Mouse (Mus musculus) spleen, embryonic (tissue): ENCODE measurements around the gene Adamtsl1.

Experiments
- CTCF ChIA-PET: fragments of 350-600 bp; sonication (Branson Sonifier 250); formaldehyde crosslinking; loops from one replicate; lab custom pipeline; 2022; lab: Charles Lee

The Adamtsl1 gene

GRCm38 (mm10) chr4:86045876-86046275 lies 531.9 kb downstream of the Adamtsl1 start:
- CTCF ChIA-PET: no interaction called here

DNA sequence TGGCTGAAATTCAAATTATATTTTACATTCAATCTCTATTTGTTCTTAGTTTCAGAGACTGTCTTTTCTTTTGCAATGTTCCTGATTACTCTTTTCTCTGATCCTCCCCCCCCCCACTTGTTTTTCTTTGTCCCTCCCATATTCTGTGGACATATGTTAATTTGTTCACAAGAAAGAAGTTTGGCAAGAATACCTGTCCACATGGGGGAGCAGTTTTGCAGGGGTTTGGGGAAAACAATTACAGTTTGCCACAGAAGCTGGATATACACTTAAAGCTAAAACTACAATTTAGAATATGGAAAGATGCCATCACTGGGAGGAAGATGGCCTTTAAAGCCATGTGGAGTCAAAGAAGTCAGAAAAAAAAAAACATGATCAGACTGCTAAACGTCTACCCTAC lies 532.9 kb downstream of the Adamtsl1 start:
- CTCF ChIA-PET: no interaction called here

DNA sequence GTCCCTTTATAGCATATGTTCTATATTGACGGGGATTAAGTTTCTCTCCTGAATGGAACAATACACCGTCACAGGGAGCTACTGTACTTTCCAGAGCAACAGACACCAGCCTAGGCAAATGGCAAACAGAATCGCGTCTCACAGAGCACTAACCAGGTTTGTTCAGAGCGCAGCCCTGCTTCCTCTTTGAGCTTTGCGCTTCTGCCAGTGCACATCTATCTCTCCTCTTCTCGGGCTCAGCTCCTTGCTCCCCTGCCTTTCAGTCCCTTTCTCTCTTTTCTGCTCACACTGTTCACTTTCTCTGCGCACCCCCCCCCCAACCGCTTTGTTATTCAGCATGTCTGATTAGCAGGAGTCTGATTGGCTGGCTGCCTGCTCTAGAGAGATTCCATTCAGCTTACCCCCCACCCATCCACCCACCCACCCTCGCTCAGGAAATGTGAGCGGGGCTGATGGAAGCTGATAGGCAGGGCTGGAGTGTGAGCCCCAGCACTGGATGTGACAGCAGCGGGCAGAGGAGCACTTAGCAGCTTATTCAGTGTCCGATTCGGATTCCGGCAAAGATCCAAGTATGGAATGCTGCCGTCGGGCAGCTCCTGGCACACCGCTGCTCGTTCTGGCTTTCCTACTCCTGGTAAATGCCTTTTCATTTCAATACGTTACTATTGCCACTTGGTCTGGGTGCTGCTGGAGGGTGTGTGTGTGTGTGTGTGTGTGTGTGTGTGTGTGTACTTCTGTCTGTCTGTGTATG lies 539.7 kb downstream of the Adamtsl1 start:
- CTCF ChIA-PET: no interaction called here

- CTCF ChIA-PET: no interaction called here
These were observed 546.6 kb downstream of the Adamtsl1 start for GRCm38 (mm10) chr4:86060614-86061013.

DNA sequence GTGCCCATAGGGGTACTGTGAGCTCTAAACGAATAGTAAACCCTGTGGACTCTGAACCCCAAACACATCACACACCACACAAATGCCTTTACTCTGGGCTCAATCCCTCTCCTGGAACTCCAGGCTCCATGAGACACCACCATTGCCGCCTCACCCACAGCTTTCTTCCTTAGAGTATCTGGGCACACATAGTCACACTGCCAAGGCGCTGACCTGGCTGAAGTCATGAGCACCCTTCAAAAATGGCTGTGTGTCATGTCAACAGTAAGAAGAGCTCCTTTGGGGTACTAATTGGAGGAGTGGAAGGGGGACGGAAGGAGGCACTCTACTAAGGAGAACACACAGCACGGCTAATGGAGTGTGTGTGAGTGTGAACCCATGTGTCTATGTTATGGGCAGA lies 554.4 kb downstream of the Adamtsl1 start:
- CTCF ChIA-PET: no interaction called here

- CTCF ChIA-PET: no interaction called here
These were observed 555.1 kb downstream of the Adamtsl1 start for GRCm38 (mm10) chr4:86068875-86069718.

- CTCF ChIA-PET: no interaction called here
These were observed 560.9 kb downstream of the Adamtsl1 start for GRCm38 (mm10) chr4:86074871-86075270.

DNA sequence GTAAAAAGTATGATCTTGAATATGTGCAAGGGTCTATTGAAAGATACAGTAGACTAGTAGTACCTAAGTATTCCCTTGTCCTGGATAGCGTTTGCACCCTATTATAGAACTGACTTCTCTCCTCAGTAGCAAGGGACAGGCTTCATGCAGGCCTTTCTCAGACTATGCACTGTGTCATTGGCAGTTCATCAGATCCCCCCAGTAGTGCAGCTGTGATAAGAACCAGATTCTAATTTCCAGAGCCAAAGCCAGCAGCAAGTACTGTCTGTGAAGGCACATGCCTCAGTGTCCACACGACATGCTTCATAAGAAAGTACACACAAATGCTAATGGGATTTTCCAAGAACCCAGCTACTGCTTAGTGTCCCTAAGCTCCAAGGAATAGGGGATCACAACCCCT lies 563.4 kb downstream of the Adamtsl1 start:
- CTCF ChIA-PET: no interaction called here

GRCm38 (mm10) chr4:86077854-86078253 lies 563.9 kb downstream of the Adamtsl1 start:
- CTCF ChIA-PET: no interaction called here

DNA sequence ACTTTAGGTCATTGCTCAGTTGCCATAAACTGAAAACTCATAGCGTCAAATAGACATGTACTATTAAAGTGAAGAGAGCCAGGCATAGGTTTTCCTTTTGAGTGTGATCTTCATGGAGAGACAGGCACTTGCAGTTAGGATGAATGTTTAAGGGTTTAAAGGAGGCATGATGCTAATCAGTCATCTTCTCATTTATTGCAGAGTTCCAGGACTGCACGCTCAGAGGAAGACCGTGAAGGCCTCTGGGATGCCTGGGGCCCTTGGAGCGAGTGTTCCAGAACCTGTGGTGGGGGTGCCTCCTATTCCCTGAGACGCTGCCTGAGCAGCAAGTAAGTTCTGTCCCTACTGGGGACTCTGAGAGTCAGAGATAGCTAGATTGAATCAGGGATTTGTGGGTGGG lies 573.5 kb downstream of the Adamtsl1 start:
- CTCF ChIA-PET: no interaction called here

GRCm38 (mm10) chr4:86103207-86103606 lies 589.2 kb downstream of the Adamtsl1 start:
- CTCF ChIA-PET: no interaction called here

GRCm38 (mm10) chr4:86108325-86108724 lies 594.4 kb downstream of the Adamtsl1 start:
- CTCF ChIA-PET: no interaction called here

DNA sequence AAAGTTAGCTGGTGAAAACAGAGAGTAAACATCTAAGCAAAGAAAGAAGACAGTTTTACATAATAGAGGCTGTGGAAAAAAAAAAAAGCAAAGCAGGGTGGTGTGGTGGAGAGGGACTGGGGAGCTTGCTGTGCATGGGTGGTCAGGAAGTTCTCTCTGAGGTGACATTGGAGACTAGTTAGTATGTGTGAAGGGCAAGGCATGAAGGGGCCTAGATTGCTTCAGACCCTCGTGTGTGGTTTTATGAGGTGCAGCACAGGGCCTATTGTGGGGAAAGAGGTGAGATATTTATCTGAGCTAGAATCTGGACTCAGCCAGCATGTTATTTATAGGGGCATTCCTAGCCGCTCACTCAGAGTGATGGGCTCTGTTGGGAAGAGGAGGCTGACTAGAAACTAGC lies 605.1 kb downstream of the Adamtsl1 start:
- CTCF ChIA-PET: no interaction called here

DNA sequence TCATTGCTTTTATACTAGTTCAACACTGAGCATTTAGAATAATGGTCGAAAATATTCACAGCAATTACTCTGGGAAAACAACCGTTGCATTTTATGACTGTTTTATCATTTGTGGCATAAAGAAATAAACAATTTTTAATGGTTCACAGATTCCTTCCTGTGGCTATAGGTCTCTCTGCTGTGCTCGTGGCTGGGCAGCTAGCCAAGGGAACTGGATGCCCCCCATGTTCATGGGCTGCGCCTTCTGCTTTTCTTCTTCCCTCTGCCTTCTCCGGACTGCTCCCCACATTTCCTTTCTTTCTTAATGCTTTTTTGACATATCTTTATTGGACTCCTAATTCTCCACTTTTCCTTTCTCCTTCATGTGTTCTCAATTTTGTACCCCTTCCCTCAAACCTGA lies 608.5 kb downstream of the Adamtsl1 start:
- CTCF ChIA-PET: no interaction called here

GRCm38 (mm10) chr4:86124374-86124773 lies 610.4 kb downstream of the Adamtsl1 start:
- CTCF ChIA-PET: no interaction called here

- CTCF ChIA-PET: no interaction called here
These were observed 612.7 kb downstream of the Adamtsl1 start for GRCm38 (mm10) chr4:86126636-86127035.

DNA sequence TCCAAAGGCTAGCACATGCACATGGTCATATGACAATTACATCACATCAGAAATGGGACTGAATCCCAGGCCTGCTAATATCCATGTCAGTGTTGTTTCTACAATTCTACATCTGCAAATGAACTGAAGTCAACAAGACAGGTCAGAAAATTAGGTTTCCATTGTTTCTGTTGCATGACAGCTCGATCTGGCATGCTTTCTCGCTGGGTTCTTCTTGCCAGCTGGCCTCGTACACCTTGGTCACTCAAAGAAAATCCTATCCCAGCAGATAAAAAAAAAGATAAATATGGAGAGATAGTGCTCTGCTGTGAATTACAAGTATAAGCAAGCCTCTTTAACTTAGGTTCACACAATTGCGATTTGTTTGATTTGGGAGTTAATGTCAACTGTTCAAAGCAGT lies 644.6 kb downstream of the Adamtsl1 start:
- CTCF ChIA-PET: no interaction called here

DNA sequence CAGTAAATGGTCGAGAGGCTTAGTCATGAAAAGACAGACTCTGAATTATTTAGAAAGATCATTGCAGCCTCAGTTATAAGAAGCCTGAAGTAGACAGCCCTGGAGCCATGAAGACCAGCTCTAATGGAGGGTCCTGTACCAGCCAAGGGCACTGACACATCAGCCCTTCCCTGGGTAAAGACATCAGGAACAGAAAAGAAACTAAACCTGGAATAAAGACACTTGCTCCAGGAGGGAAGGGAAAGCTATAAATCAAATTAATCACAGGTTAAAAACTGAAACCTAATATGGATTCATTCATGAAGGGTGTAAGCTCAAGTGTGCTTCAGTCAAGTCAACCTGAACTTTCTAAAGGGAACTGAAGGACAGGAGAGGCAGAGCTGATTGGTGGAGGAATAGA lies 645.4 kb downstream of the Adamtsl1 start:
- CTCF ChIA-PET: no interaction called here

- CTCF ChIA-PET: no interaction called here
These were observed 656.8 kb downstream of the Adamtsl1 start for GRCm38 (mm10) chr4:86170763-86171162.

GRCm38 (mm10) chr4:86171461-86171860 lies 657.5 kb downstream of the Adamtsl1 start:
- CTCF ChIA-PET: no interaction called here

DNA sequence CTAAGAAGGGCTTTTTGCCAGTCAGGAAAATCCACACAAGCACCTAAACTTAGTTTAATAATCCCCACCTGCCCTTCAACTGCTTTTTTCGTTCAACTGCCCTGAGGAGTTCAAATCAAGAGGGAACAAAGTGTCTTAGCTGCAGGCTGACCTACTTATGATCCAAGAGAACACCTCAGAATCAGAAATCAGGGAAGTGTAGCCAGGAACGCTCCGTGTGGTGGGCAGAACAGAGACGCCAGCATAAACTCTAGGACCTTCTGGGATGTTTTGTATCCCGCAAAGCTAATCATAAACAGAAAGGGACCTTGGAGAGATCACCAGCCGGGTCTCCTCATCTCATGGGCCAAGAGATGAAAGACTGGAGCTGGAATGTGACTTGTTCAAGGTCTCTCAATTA lies 663.5 kb downstream of the Adamtsl1 start:
- CTCF ChIA-PET: no interaction called here

GRCm38 (mm10) chr4:86178116-86178515 lies 664.1 kb downstream of the Adamtsl1 start:
- CTCF ChIA-PET: no interaction called here

- CTCF ChIA-PET: no interaction called here
These were observed 669.8 kb downstream of the Adamtsl1 start for GRCm38 (mm10) chr4:86183701-86184173.
